Mouse (Mus musculus) T-helper 2 cell (primary cell): ENCODE measurements at regions not wholly inside any gene's neighbourhood (a gene's known extent, or its start where the extent isn't known, plus 50 kb on each side); places are given as distances from the start of the nearest gene placed in this dataset.
"Not testable (repeated sequence)": the region's sequence is repeated elsewhere in the genome, so short reads cannot be mapped to it uniquely, and the experiment has no call there.

ENCODE experiments used
- in situ Hi-C: fragments of 300-600 bp; cut with MboI, MseI; formaldehyde crosslinking; loops from one replicate; pipeline ENCODE4 v1.15.1; 2025; ENCODE audit warnings: high pct_unique_total_duplicates

DNA sequence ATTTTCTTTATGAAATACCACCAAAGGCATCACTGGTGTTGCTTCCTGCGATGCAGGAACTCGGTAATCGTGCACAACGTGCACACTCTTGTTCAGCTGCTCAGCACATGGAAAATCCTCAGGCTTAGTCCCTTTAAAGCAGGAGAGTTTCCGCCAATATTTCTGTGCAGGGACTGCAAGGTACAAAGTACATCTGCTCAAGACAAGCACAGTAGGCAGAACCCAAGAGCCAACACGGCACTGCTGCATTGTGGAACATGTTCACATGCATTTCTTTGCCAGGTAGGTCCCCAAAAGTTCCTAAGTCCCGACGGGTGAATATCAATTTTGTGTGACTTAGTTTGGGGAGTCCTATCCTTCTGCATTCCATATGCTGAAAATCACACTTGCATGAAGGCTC is 808.0 kb upstream of the Pou3f3 start:
- in situ Hi-C loops = no loop called here

DNA sequence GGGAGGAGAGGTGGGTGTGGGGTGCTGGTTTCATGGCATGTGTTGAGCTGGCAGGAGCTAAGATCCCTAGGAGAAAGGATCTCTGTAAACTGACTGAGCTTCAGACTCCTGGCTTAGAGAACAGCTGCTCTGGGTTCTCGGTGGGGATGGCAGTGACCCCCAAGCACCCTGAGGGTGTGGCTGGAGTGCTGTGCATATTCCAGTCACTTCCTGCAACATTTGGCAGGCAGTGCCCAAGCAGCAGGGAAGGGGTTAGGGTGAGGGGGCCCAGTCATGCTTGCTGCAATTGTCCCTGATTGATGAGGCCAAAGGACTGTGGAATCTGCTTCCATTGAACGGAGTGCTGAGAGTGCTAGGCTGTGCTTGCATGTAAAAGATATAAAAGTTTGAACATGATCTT is 807.4 kb upstream of the Pou3f3 start:
- in situ Hi-C loops = no loop called here

DNA sequence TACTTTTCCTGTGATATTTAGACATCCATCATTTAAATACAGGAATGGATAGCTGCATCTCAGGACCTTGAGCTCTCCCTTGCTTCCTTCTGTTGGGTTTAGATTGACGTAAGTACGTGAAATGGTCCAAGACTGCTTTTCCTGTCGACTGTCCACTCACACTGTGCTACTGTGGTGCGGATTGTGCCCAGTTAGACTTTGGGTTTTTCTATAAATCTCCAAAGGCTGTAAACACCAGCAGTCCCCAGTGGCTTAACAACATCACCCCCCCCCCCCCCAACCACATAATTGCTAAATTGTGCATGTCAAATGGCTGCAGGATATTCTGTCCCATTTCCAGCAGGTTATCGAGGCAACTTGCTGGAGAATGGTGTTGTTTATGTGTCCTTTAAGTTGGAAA is 806.6 kb upstream of the Pou3f3 start:
- in situ Hi-C loops = no loop called here

DNA sequence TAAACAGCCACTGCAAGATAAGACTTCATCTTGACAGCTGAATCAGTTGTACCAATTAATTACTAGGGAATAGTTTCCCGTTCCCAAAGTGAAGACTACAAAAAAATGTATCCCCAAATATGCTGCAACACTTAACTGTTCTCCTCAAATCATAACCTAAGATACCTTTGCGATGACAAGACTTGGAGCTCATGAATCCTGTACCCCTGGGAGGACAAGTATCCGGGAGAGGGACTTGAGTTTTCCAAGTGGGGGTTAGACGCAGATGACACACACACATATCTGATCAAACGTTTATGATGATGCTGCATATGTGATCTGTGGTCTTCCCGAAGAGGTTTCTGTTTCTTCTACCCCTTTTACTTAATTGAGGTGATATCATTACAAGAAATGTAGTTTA is 805.6 kb upstream of the Pou3f3 start:
- in situ Hi-C loops = no loop called here

DNA sequence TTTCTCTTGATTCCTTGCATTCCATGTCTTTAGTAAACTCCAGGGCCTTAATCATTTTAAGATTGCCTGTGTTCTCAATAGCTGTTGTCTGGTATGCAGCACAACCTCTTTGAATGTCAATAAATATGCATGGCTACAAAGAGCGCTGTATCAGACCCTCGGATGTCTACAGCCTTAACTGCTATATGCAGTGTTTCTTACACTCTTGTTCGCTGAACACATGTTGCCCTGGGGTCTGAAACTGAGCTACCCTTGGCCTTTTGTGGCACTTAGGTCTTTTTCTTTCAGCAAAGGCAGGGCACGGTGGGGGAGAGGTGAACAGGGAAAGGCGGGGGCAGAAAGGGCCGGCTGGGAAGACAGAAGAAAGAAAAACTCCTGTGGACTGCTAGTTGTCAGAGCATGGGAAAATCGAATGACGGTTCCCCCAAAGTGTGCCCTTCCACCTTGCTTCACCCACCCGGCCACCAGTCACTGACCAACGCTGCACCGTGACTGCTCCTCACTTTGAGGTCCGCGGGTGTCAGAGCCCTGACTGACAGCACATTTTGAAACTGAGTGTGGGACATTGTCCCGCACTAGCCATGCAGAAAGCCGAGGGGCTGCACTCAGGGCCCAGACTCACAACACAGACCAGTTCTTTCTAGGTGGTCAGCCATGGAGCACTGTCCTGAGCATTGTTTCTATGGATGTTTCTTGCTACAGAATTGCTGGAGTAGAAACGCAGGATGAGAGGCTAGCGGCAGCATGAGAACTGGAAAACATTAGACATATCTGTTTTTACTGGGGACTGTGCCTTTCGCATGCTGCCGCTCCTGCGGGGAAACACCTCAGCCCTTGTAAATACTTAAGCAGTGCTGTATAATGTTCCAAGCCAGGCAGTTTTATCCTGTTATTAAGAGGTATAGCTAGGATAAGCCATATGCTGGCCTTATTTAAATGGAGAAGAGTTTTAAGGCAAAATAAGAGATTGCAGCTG is 804.6 kb upstream of the Pou3f3 start:
- in situ Hi-C loops = no loop called here

DNA sequence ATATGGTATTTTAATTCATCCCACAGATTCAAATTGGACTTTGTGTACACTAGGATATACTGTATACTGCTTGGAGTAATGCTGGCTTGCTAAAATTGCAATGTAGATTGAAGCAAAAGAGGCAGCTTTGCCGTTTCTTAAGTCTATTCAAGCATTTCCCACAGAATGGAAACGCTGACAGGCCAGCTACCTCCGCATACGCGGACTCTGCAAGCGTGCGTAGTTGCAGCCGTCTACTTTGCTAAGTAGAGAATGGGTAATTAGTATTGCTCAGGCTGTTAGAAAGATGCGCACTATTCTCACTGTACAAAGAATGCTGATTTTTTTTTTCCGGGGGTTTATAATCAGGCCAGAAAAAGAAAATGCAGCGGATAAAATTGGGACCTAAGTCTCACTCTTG is 803.8 kb upstream of the Pou3f3 start:
- in situ Hi-C loops = no loop called here

DNA sequence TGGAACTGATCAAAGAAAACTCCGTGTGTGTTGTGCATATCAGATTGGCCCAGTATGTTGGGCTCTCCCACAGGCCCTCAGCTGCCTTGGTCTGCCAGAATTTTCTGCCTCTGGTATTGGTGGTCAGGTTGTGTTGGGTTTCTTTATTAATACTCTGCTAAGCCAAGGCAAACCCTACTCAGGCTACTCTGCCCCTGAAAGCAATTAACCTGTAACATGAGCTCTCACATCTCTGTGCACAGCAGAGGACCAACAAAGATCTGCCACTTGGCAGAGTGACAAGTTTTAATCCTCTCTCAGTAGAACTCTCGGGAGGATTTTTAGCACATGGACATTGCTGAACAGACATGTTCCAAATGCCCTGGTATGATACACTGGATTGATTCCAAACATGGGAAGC is 803.2 kb upstream of the Pou3f3 start:
- in situ Hi-C loops = no loop called here

DNA sequence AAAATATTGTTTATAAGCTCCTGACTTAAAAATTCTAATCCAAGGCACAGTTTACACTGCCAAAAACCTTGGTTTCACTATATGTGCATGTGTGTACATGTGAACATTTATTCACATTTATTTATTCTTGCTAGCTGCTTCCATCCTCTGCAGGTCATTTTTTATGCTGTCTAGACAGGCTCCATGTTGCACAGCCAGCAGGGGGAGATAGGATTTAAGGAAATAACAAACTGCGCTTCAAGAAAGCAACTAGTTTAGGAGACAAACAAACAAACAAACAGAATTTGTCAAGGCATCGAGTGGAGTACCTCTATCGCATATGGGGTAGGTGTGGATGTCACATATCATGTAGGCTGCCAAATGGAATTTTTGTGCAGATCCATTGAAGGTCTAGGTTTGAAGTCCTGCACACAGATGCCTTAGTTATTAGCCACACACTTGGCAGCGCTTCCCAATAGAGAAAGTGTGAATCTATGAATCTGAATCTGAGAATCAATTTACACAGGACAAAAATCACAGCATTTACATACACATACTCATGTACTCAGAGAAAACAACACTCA is 797.7 kb upstream of the Pou3f3 start:
- in situ Hi-C loops = no loop called here

DNA sequence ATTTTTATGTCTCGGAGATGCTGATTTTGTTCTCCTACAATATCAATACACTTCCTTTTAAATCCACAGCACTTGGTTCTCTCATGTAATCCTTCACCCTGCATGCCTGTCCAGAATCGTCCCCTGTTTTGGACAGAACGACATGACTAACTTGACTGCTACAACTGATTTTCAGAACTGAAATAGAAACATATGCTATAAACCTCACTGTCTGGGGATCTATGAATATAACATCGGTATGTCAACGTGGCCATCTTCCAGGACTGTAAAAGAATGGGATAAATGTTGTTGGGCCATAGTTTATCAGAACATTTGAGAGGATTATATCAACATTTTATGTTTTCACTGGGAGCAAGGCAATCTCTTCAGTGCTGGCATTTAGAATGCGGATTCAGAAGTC is 795.2 kb upstream of the Pou3f3 start:
- in situ Hi-C loops = no loop called here

DNA sequence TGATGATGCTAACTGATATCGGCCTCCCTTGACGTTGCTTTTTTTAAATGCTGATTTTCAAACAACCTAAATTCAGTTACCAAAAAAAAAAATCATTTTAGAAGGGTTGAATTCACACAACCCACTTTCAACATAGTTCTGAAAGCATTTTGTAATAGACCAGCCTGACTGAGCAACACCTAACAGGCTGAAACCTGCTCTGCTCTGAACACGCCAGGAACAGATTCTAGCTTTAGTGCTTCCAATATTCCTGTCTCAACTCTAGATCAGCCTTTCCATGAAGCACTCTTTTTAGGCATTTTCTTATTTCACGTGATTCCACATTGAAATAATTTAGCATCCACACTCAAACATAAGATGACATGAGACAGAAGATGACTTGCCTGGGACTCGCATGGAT is 789.6 kb upstream of the Pou3f3 start:
- in situ Hi-C loops = no loop called here

DNA sequence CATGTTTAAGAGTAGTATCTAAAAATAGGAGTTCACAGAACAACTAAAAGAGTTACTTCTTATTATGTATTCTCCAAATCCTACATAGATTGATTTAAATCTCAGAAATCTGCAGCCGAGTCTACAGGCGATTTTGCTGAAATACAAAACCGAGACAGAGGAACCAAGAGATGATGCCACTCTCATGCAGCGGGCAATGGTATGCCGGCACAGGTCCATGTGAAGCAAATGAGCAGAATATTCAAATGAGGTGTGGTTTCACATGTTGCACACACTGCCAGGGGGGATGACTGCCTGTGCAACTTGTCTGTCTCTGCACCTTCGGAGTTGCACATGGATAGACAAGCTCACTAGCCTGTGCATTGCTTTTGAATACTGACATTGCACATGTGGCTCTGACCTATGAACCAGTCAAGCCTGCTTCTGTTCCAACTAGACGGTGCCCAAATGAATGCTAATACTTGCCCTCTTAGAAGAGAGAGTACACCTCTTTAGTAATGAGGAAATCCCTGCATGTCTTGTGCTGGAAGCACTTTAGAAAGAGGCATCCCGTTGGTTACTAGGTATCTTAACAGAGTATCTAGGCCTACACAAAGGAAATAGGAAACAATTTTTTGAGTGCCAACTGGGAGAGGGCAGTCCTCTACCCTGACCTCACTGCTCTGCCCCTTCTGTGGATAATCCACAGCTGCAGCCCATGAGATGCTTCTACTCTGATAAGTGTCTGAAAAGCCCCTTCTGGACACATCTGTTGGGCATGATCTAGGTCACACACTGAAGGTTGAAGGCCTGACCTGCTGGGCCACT is 787.4 kb upstream of the Pou3f3 start:
- in situ Hi-C loops = no loop called here

DNA sequence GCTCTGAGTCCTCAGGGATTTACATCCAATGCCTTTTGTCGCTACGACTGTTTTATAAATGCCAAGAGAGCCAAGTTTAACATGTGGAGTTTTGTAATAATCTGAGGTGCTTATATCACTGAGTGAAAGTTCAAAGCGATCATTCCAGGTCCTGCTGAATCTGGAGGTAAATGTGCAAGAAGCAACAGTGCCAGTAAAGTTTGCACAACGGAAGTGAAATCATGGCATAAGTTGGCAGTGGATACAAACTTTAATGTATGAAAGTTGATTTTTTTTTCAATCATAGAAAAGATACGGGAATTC is 786.8 kb upstream of the Pou3f3 start:
- in situ Hi-C loops = no loop called here

DNA sequence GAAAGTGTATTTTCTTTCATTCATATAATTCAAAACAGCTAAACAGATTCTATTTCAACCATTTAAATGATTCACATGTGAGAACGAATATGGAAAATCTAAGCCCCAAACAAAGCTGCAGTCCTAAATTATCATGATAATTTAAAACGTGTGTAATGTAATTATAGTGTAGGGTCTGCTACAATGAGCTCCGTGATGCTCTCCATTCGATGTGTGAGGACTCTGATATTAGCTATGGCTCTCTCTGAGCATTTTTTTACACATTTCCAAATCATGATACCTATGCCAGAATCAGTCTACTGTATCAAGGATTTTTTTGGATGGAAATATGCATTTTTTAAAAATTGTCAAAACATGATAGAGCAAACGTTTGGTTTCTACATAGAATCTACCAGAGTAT is 785.8 kb upstream of the Pou3f3 start:
- in situ Hi-C loops = no loop called here

DNA sequence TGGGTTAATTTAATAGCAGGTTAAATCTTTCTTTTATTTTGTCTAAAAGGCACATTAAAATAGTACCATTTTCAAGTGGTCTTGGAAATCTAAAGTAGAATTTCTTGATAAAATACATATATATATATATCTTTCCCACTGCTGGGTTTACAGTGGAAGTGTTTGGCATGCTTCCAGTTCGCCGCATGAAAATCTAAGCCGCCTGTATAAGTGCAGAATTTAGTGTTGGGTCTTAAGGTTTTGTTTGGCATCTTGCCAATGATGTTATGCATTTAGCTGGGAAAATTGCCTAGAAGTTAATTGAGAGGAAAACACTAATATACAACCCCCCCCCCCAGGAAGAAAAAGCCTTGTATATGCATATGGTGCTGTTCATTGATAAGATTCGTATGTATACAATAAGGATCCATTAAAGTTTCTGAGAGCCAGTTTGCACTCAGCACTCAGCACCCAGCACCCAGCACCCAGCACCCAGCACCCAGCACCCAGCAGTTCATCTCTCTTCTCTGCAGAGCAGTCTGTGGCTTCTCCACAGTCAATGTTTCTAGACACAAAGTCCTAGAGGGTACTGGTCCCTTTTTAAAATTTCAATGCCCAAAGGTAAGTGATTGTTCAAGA is 778.7 kb upstream of the Pou3f3 start:
- in situ Hi-C loops = no loop called here

DNA sequence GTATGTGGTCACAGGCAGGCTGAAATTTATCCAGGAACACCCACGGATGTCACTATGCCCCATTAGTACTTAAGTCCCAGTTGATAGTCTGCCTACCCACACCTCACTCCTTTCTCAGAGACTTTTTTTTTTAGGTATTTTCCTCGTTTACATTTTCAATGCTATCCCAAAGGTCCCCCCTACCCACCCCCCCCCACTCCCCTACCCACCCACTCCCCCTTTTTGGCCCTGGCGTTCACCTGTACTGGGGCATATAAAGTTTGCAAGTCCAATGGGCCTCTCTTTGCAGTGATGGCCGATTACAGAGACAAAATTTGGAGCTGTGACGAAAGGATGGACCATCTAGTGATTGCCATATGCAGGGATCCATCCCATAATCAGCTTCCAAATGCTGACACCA is 777.8 kb upstream of the Pou3f3 start:
- in situ Hi-C loops = not testable (repeated sequence)

DNA sequence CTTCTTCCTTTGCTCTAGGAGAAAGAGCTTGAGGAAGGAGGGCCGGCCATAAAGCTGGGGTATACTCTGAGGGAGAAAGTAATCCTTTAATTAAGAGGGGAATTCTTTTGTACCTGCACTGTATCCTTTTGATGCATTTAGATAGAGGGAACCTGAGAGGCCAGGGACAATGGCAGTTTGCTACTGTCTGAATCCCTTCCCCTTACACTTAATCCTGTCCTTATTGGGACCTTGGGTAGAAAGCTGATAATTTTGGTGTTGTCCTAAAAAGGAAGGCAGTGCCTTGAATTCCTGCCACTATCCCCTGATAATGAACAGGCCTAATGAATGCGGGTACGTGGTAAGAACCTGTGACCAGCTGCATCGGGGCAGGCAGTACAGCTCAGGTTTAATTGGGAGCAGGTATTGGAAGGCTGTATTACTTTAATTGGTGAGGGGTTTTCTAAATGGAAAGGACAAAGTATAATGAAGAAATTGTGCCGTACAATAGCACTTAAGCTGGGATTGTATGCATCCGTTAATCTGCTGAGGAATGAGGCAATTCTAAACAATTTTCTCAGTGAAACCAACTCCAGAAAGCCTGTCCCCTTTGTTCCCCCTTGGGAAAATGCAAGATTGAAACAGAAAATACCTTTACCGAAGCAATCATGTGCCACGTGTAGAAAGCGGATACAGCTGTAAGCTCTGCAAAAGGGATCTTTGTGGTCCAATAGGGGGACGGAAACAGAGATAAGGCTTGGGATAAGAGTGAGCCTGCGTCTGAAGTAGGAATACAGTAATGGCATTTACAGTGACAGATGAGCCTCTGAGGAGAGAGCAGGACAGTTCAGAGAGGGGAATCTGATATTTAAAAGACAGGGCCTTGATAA is 776.9 kb upstream of the Pou3f3 start:
- in situ Hi-C loops = no loop called here

DNA sequence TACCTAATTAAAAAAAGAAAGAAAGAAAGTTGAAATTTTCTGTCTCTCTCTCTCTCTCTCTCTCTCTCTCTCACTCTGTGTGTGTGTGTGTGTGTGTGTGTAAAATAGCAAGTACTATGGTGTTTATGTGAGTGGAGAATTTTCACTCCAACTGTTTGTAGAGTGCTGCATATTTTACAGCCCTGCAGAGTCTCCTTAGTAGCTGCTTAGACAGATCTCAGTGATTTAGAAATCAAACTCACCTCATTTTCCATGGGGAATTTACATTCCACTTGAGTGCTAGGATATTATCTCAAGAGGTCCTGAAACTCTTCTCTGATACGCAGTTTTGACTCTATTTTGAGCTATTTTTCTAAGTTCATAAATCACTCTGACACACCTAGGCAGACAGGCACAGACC is 761.8 kb upstream of the Pou3f3 start:
- in situ Hi-C loops = no loop called here

DNA sequence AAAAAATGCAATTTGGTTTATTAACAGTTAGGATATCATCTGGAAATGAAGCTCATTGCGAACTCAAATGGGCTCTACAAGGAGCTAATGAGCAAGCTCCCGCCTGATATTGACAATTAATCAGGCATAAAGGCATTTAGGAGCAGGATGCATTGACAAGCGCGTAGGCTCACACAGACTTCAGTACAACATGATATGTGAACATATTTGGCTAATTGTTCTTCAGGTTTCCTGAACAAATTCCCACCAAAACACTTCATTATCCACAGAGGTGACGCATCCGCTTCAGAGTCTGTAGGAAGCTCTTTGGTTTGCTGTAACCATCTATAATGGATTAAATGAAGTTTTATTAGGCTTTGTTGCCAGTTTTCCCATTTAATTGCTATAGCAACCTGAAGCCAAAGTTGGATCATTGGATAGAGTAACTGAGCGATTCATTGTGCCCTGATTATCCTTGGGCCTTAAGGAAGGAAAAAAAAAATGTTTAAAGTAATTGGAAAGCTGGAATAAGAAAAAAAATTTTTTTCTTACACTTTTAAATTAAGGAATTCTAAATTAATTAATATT is 759.6 kb upstream of the Pou3f3 start:
- in situ Hi-C loops = no loop called here

DNA sequence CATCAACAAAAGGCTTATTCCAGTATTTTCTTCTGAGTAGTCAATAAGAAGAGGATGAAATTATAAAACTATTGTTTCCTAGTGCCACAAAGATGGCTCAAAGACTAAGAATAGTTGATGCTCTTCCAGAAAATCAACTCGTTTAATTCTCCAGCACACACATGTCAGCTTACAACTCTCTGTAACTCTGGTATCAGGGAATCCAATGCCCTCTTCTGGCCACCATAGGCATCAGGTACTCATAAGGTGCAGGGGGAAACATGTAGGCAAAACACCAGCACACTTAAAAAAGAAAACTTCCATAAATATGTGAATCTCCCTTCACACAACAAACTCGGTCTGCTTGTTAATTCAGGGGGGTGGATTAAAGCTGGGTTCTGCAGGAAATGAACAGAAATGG is 734.6 kb upstream of the Pou3f3 start:
- in situ Hi-C loops = no loop called here

DNA sequence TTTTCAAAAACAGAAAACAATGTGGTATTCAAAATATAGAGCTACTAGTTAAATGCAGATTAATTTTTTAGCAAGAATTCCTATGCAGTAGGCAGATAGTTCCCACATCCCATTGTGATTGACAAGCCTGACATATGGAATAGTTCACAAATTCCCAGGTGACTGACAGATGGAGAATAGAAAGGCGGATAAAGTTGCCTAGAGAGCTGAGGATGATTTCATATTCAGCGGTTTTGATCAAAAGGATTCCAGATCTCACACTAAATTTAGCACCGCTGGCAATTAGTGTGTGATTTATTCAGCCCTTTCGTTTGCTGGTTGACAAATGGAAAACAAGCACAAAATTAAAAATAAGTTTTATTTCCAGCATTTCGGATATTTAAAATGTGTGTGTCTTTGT is 714.0 kb upstream of the Pou3f3 start:
- in situ Hi-C loops = no loop called here

DNA sequence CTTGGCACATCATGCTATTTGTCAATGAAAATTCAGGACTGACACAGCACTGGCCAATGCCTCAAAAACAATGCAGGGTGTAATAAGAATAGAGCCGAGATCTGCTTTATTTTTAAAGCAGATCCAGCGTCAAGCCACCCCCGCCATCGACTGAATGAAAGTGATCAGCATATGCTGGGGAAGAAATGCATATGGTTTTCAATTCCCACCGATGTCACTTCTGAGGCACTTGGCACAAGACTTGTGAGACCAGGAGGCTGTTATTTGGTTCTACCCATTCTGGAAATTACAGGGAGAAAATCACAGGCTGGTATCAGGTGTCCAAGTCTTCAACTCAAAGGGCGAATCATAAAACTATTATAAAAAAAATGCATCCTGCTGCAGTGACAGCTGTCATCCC is 689.3 kb upstream of the Pou3f3 start:
- in situ Hi-C loops = no loop called here
